Mouse (Mus musculus) forebrain, embryonic 10.5 days (tissue): ENCODE results near the gene Bdnf. TPM values are rescaled to one million over a fixed set of nuclear protein-coding genes. Genes with fewer than 3 reads are reported as not detected.

Experiments
- DNase-seq: peaks from one replicate; pipeline ENCODE4 v3.0.0-alpha.2; 2017; ENCODE audit warnings: low spot score; ENCODE audit errors: extremely low spot score
- H3K27ac ChIP-seq: fragments of 300-500 bp; sonication (generic); 2 replicates; pipeline ENCODE4 v1.5.1; 2016; ENCODE audit warnings: mild to moderate bottlenecking
- H3K27me3 ChIP-seq: fragments of 300-500 bp; sonication (generic); 2 replicates; pipeline ENCODE4 v1.6.1; 2016; ENCODE audit warnings: mild to moderate bottlenecking; ENCODE audit not compliant: poor library complexity, severe bottlenecking
- H3K36me3 ChIP-seq: fragments of 300-500 bp; sonication (generic); replicated peaks from 2 replicates; pipeline ENCODE4 v1.6.1; 2016; ENCODE audit warnings: mild to moderate bottlenecking, moderate library complexity
- H3K4me1 ChIP-seq: fragments of 300-500 bp; sonication (generic); 2 replicates; pipeline ENCODE4 v1.6.1; 2016
- H3K4me3 ChIP-seq: fragments of 300-500 bp; sonication (generic); 2 replicates; pipeline ENCODE4 v1.5.1; 2016; ENCODE audit warnings: mild to moderate bottlenecking, moderate library complexity
- H3K9me3 ChIP-seq: fragments of 300-500 bp; sonication (generic); 2 replicates; pipeline ENCODE4 v1.6.1; 2016; ENCODE audit warnings: mild to moderate bottlenecking, moderate library complexity
- WGBS: fragments of 180-500 bp; shearing (Covaris S2); methylation state at CpG from one replicate; pipeline ENCODE4 v1.1.7; 2016; 5-methylcytosine and 5-hydroxymethylcytosine counted together
- polyA plus RNA-seq: library from polyadenylated mRNA; unstranded; fragments of >200 nt; fragmentation: Nextera tagmentation; extraction: Ambion mirVana; gene quantifications from 2 replicates; pipeline ENCODE4 v1.2.1, GENCODE M21; 2016

The Bdnf gene
- polyA plus RNA-seq, 1 experiment from 2014 or later: 1.9 TPM

GRCm38 (mm10) chr2:109750484-109750883, 76.0 kb downstream of the Bdnf start:
- Histone ChIP-seq H3K36me3 (no peaks in the 10 kb centered on the region), H3K4me3 (no peak overlapping the region), H3K4me1 (peaks cover 9% of the 10 kb centered on the region), H3K27ac (no peak overlapping the region), H3K27me3 (no peaks in the 10 kb centered on the region), H3K9me3 (no peaks in the 10 kb centered on the region)
- DNase-seq: no peak
- WGBS: 96% methylated on average over 1 of the region's 1 CpGs

GRCm38 (mm10) chr2:109756305-109756704, 81.8 kb downstream of the Bdnf start:
- no peak overlapping the region for H3K27ac ChIP-seq
- H3K9me3 ChIP-seq: no peaks in the 10 kb centered on the region
- no peak for DNase-seq
- H3K4me3 ChIP-seq: no peak overlapping the region
- H3K4me1 ChIP-seq: peaks cover 3% of the 10 kb centered on the region; the same call in 1 of the 2 replicates
- H3K27me3 ChIP-seq: no peaks in the 10 kb centered on the region
- no peaks in the 10 kb centered on the region for H3K36me3 ChIP-seq
- 95% methylated on average over 2 of the region's 2 CpGs for WGBS

GRCm38 (mm10) chr2:109766772-109767171, 92.3 kb downstream of the Bdnf start:
- H3K36me3 ChIP-seq: no peaks in the 10 kb centered on the region
- H3K4me3 ChIP-seq: no peak overlapping the region
- WGBS: 90% methylated on average over 2 of the region's 2 CpGs
- no peak for DNase-seq
- no peaks in the 10 kb centered on the region for H3K4me1 ChIP-seq
- H3K27me3 ChIP-seq: no peaks in the 10 kb centered on the region
- H3K27ac ChIP-seq: no peak overlapping the region
- no peaks in the 10 kb centered on the region for H3K9me3 ChIP-seq

GRCm38 (mm10) chr2:109768814-109769213, 94.3 kb downstream of the Bdnf start:
- Histone ChIP-seq H3K27me3 (no peaks in the 10 kb centered on the region), H3K9me3 (no peaks in the 10 kb centered on the region), H3K4me3 (no peak overlapping the region), H3K4me1 (no peaks in the 10 kb centered on the region), H3K36me3 (no peaks in the 10 kb centered on the region), H3K27ac (no peak overlapping the region)
- no peak for DNase-seq
- WGBS: 90% methylated on average over 3 of the region's 3 CpGs

GRCm38 (mm10) chr2:109776374-109776773, 101.9 kb downstream of the Bdnf start:
- WGBS: 72% methylated on average over 6 of the region's 6 CpGs
- H3K27me3 ChIP-seq: no peaks in the 10 kb centered on the region
- H3K27ac ChIP-seq: no peak overlapping the region
- no peak overlapping the region for H3K4me3 ChIP-seq
- no peaks in the 10 kb centered on the region for H3K36me3 ChIP-seq
- no peaks in the 10 kb centered on the region for H3K9me3 ChIP-seq
- no peak for DNase-seq
- H3K4me1 ChIP-seq: no peaks in the 10 kb centered on the region

Other genes starting within 250 kb of the Bdnf start
- gene Lin7c, start 216.2 kb downstream of the Bdnf start, polyA plus RNA-seq: 90.6 and 93.6 TPM in 2 replicates
- gene Lgr4, start 242.9 kb downstream of the Bdnf start, polyA plus RNA-seq: 7.2 and 8.4 TPM in 2 replicates